Mouse (Mus musculus) heart, postnatal 0 days (tissue): ENCODE data around the gene Wdr34.

Experiments used
- CTCF ChIP-seq: IDR thresholded peaks from 2 replicates; pipeline ENCODE4 v1.5.1; 2016; ENCODE audit warnings: antibody characterized with exemption, control low read depth, low read depth
- EP300 ChIP-seq: IDR thresholded peaks from 2 replicates; pipeline ENCODE4 v1.6.1; 2016; ENCODE audit warnings: antibody characterized with exemption, low read depth

- TF ChIP-seq CTCF: no peak
- no peak for TF ChIP-seq EP300
Measured at GRCm38 (mm10) chr2:30078760-30079159, 30.1 kb upstream of the Wdr34 start.
